In genomic region chr6:52182030-52182429, GRCm38 (mm10) we compare ENCODE assay signal across 25 mouse cellular contexts. TPM values are rescaled to one million over a fixed set of nuclear protein-coding genes. Genes with fewer than 3 reads are reported as not detected.
DNase-seq lines count a peak whose midpoint lies in the region; ATAC-seq lines count a peak whose summit lies in the region.
"Had no signal": no experiment of that assay in that cellular context is flagged by ENCODE, and none has a peak within 500 bp of the region (broad histone marks: within the 10 kb centered on the region; RNA-seq: fewer than 3 reads in every experiment).

No protein-coding gene starts in this region.

- peak overlapping the region; percentile 22 for H3K4me2 ChIP-seq in intestine, embryonic 14.5 days (ENCODE audit: low read length)
- no peak overlapping the region for H3K4me2 ChIP-seq in intestine, embryonic 15.5 days (replicated peaks)
- peak overlapping the region; percentile 99 for H3K4me2 ChIP-seq in neural tube, embryonic 12.5 days (replicated peaks)
- H3K4me2 ChIP-seq in neural tube, embryonic 15.5 days = no peak overlapping the region
- H3K4me2 ChIP-seq in kidney, embryonic 14.5 days (replicated peaks; ENCODE audit: low read depth, low read length) = 0 out of 2 replicates have a peak overlapping the region, but pooled peaks have one; percentile 1
- H3K4me2 ChIP-seq in stomach, embryonic 15.5 days = 0 out of 2 replicates have a peak overlapping the region, but pooled peaks have one; percentile 2
- H3K4me2 ChIP-seq: limb, embryonic 12.5 days; liver, embryonic 12.5 days; midbrain, embryonic 11.5 days had no signal

- H3K4me3 ChIP-seq in intestine, embryonic 14.5 days (ENCODE audit: low read depth, low read length) = no peak overlapping the region
- H3K4me3 ChIP-seq in intestine, embryonic 15.5 days (replicated peaks) = no peak overlapping the region
- H3K4me3 ChIP-seq in neural tube, embryonic 12.5 days = no peak overlapping the region
- H3K4me3 ChIP-seq in neural tube, embryonic 15.5 days (replicated peaks) = no peak overlapping the region
- no peak overlapping the region for H3K4me3 ChIP-seq in kidney, embryonic 14.5 days (ENCODE audit: low read length)
- H3K4me3 ChIP-seq in stomach, embryonic 15.5 days (replicated peaks) = no peak overlapping the region
- H3K4me3 ChIP-seq: forebrain, embryonic 10.5 days; heart, adult 2 months; limb, embryonic 12.5 days; liver, embryonic 12.5 days had no signal

- DNase-seq in intestine, embryonic 14.5 days (ENCODE audit: low spot score) = no peak
- no peak for DNase-seq in layer of hippocampus, adult 18-20 months (ENCODE audit: low spot score in 2 of 2)
- DNase-seq in thymus, postnatal 10 days (ENCODE audit: low spot score in 2 of 2) = no peak
- DNase-seq: adrenal gland, postnatal 36 days; cerebellum, adult 18-20 months; cerebellum, postnatal 25 days; gastrocnemius, postnatal 14 days; heart, adult 2 months; heart, postnatal 4 days; right cerebral cortex, postnatal 14 days; spleen, adult 18-20 months had no signal

- no peak overlapping the region for H3K9ac ChIP-seq in intestine, embryonic 14.5 days (ENCODE audit: low read length)
- H3K9ac ChIP-seq in intestine, embryonic 15.5 days = no peak overlapping the region
- H3K9ac ChIP-seq in neural tube, embryonic 12.5 days = 0 out of 2 replicates have a peak overlapping the region, but pooled peaks have one; percentile 4
- no peak overlapping the region for H3K9ac ChIP-seq in neural tube, embryonic 15.5 days (replicated peaks)
- H3K9ac ChIP-seq in kidney, embryonic 14.5 days (ENCODE audit: low read depth, low read length) = no peak overlapping the region
- H3K9ac ChIP-seq in stomach, embryonic 15.5 days = no peak overlapping the region
- H3K9ac ChIP-seq: limb, embryonic 12.5 days; liver, embryonic 12.5 days had no signal

- H3K36me3 ChIP-seq in intestine, embryonic 14.5 days (ENCODE audit: control insufficient read depth, insufficient read depth, low read length) = peaks cover 12% of the 10 kb centered on the region; the same call in 1 of the 2 replicates
- H3K36me3 ChIP-seq in intestine, embryonic 15.5 days = no peaks in the 10 kb centered on the region
- H3K36me3 ChIP-seq in neural tube, embryonic 12.5 days = peaks cover 14% of the 10 kb centered on the region
- H3K36me3 ChIP-seq in neural tube, embryonic 15.5 days = peaks cover 3% of the 10 kb centered on the region; the same call in 1 of the 2 replicates
- H3K36me3 ChIP-seq in kidney, embryonic 14.5 days (ENCODE audit: control insufficient read depth, insufficient read depth, low read length) = peaks cover 23% of the 10 kb centered on the region; the same call in 1 of the 2 replicates
- H3K36me3 ChIP-seq in stomach, embryonic 15.5 days = no peaks in the 10 kb centered on the region
- H3K36me3 ChIP-seq: forebrain, embryonic 10.5 days; liver, embryonic 12.5 days had no signal

- H3K27me3 ChIP-seq in intestine, embryonic 14.5 days (replicated peaks; ENCODE audit: control insufficient read depth, insufficient read depth, low read length) = no peaks in the 10 kb centered on the region
- no peaks in the 10 kb centered on the region for H3K27me3 ChIP-seq in intestine, embryonic 15.5 days (replicated peaks)
- no peaks in the 10 kb centered on the region for H3K27me3 ChIP-seq in neural tube, embryonic 12.5 days (replicated peaks)
- H3K27me3 ChIP-seq in neural tube, embryonic 15.5 days (replicated peaks) = no peaks in the 10 kb centered on the region
- H3K27me3 ChIP-seq in kidney, embryonic 14.5 days (ENCODE audit: control insufficient read depth, insufficient read depth, low read length) = no peaks in the 10 kb centered on the region
- peaks cover 2% of the 10 kb centered on the region; the same call in 1 of the 2 replicates for H3K27me3 ChIP-seq in stomach, embryonic 15.5 days (replicated peaks)
- H3K27me3 ChIP-seq: CH12.LX had no signal

- WGBS in intestine, embryonic 14.5 days = 48% methylated on average over 2 of the region's 2 CpGs
- 38% methylated on average over 2 of the region's 2 CpGs for WGBS in intestine, embryonic 15.5 days
- 16% methylated on average over 2 of the region's 2 CpGs for WGBS in neural tube, embryonic 12.5 days
- 34% methylated on average over 2 of the region's 2 CpGs for WGBS in neural tube, embryonic 15.5 days
- 38% methylated on average over 2 of the region's 2 CpGs for WGBS in kidney, embryonic 14.5 days
- 45% methylated on average over 2 of the region's 2 CpGs for WGBS in stomach, embryonic 15.5 days

- H3K4me1 ChIP-seq in intestine, embryonic 14.5 days (replicated peaks; ENCODE audit: control insufficient read depth, insufficient read depth, low read length) = peaks cover 63% of the 10 kb centered on the region
- peaks cover 42% of the 10 kb centered on the region for H3K4me1 ChIP-seq in intestine, embryonic 15.5 days (replicated peaks)
- peaks cover 98% of the 10 kb centered on the region for H3K4me1 ChIP-seq in neural tube, embryonic 12.5 days
- H3K4me1 ChIP-seq in neural tube, embryonic 15.5 days = peaks cover 87% of the 10 kb centered on the region
- H3K4me1 ChIP-seq in kidney, embryonic 14.5 days (ENCODE audit: control insufficient read depth, insufficient read depth, low read length) = peaks cover 78% of the 10 kb centered on the region
- peaks cover 49% of the 10 kb centered on the region for H3K4me1 ChIP-seq in stomach, embryonic 15.5 days
- H3K4me1 ChIP-seq: forebrain, embryonic 10.5 days had no signal

- ATAC-seq in intestine, embryonic 14.5 days (replicated peaks; ENCODE audit: low FRiP score, low TSS enrichment, low read depth) = no peak
- no peak for ATAC-seq in intestine, embryonic 15.5 days
- ATAC-seq in neural tube, embryonic 12.5 days (ENCODE audit: low FRiP score, low read depth) = no peak
- no peak for ATAC-seq in neural tube, embryonic 15.5 days (ENCODE audit: low FRiP score)
- ATAC-seq in kidney, embryonic 14.5 days (ENCODE audit: low FRiP score, low TSS enrichment) = no peak
- no peak for ATAC-seq in stomach, embryonic 15.5 days (ENCODE audit: insufficient read depth, low FRiP score, low read depth)
- ATAC-seq: liver, embryonic 12.5 days had no signal

- no peak overlapping the region for H3K27ac ChIP-seq in intestine, embryonic 14.5 days (ENCODE audit: low read depth)
- H3K27ac ChIP-seq in intestine, embryonic 15.5 days = no peak overlapping the region
- H3K27ac ChIP-seq in neural tube, embryonic 12.5 days = no peak overlapping the region
- H3K27ac ChIP-seq in neural tube, embryonic 15.5 days (replicated peaks) = no peak overlapping the region; the same call in 1 of the 2 replicates
- peak overlapping the region; percentile 94; the same call in 1 of the 2 replicates for H3K27ac ChIP-seq in kidney, embryonic 14.5 days (ENCODE audit: low read depth, low read length)
- H3K27ac ChIP-seq in stomach, embryonic 15.5 days = no peak overlapping the region
- H3K27ac ChIP-seq: forebrain, embryonic 10.5 days; heart, adult 2 months; limb, embryonic 12.5 days; liver, embryonic 12.5 days had no signal

- H3K9me3 ChIP-seq in intestine, embryonic 14.5 days (ENCODE audit: control insufficient read depth, low read length) = no peaks in the 10 kb centered on the region
- H3K9me3 ChIP-seq in intestine, embryonic 15.5 days = no peaks in the 10 kb centered on the region
- no peaks in the 10 kb centered on the region for H3K9me3 ChIP-seq in neural tube, embryonic 12.5 days
- H3K9me3 ChIP-seq in neural tube, embryonic 15.5 days (replicated peaks) = no peaks in the 10 kb centered on the region
- H3K9me3 ChIP-seq in kidney, embryonic 14.5 days (ENCODE audit: control insufficient read depth, low read length) = no peaks in the 10 kb centered on the region
- H3K9me3 ChIP-seq in stomach, embryonic 15.5 days = no peaks in the 10 kb centered on the region
- H3K9me3 ChIP-seq: forebrain, embryonic 10.5 days; limb, embryonic 12.5 days; liver, embryonic 12.5 days had no signal

RNA-seq across cellular contexts. Expression of gene 5730596B20Rik, which starts 4.7 kb away (rescaled TPM):
- 2.5 and 2.8 TPM in 2 replicates for polyA plus RNA-seq in intestine, embryonic 14.5 days (2014; fragmentation: Nextera tagmentation; extraction: Ambion mirVana)
- polyA plus RNA-seq in intestine, embryonic 15.5 days (2015; fragmentation: Nextera tagmentation; extraction: Ambion mirVana) = 1.9 and 2.0 TPM in 2 replicates
- polyA plus RNA-seq in neural tube, embryonic 12.5 days (2016; fragmentation: Nextera tagmentation; extraction: Ambion mirVana) = 6.4 and 7.0 TPM in 2 replicates
- polyA plus RNA-seq in neural tube, embryonic 15.5 days (2015; fragmentation: Nextera tagmentation; extraction: Ambion mirVana) = 1.4 and 3.0 TPM in 2 replicates
- 2.7 and 2.9 TPM in 2 replicates for polyA plus RNA-seq in kidney, embryonic 14.5 days (2014; fragmentation: Nextera tagmentation; extraction: Ambion mirVana)
- 2.6 and 3.1 TPM in 2 replicates for polyA plus RNA-seq in stomach, embryonic 15.5 days (2015; fragmentation: Nextera tagmentation; extraction: Ambion mirVana)
- not detected for total RNA-seq in layer of hippocampus, adult 18-20 months (2021)
- total RNA-seq: CH12.LX; heart, adult 2 months; layer of hippocampus, postnatal 14 days; MEL had no signal
- polyA plus RNA-seq: forebrain, embryonic 10.5 days; frontal cortex, adult 2 months; heart, adult 2 months; heart, embryonic 14.5 days; midbrain, embryonic 11.5 days had no signal

RNA-seq across cellular contexts. Expression of gene Hoxa4, which starts 9.5 kb away (rescaled TPM):
- 7.5 and 7.7 TPM in 2 replicates for polyA plus RNA-seq in intestine, embryonic 14.5 days (2014; fragmentation: Nextera tagmentation; extraction: Ambion mirVana)
- 3.7 and 4.5 TPM in 2 replicates for polyA plus RNA-seq in intestine, embryonic 15.5 days (2015; fragmentation: Nextera tagmentation; extraction: Ambion mirVana)
- polyA plus RNA-seq in neural tube, embryonic 12.5 days (2016; fragmentation: Nextera tagmentation; extraction: Ambion mirVana) = 7.1 and 9.7 TPM in 2 replicates
- polyA plus RNA-seq in neural tube, embryonic 15.5 days (2015; fragmentation: Nextera tagmentation; extraction: Ambion mirVana) = 2.3 and 5.7 TPM in 2 replicates
- 3.1 and 3.6 TPM in 2 replicates for polyA plus RNA-seq in kidney, embryonic 14.5 days (2014; fragmentation: Nextera tagmentation; extraction: Ambion mirVana)
- polyA plus RNA-seq in stomach, embryonic 15.5 days (2015; fragmentation: Nextera tagmentation; extraction: Ambion mirVana) = 4.4 and 5.3 TPM in 2 replicates
- not detected for total RNA-seq in layer of hippocampus, adult 18-20 months (2021)
- total RNA-seq: CH12.LX; layer of hippocampus, postnatal 14 days; MEL had no signal
- polyA plus RNA-seq: forebrain, embryonic 10.5 days; frontal cortex, adult 2 months; midbrain, embryonic 11.5 days had no signal

RNA-seq across cellular contexts. Expression of gene Hoxa2, which starts 17.4 kb away (rescaled TPM):
- polyA plus RNA-seq in intestine, embryonic 14.5 days (2014; fragmentation: Nextera tagmentation; extraction: Ambion mirVana) = 10.1 and 10.8 TPM in 2 replicates
- polyA plus RNA-seq in intestine, embryonic 15.5 days (2015; fragmentation: Nextera tagmentation; extraction: Ambion mirVana) = 7.4 and 8.6 TPM in 2 replicates
- 25.6 and 34.2 TPM in 2 replicates for polyA plus RNA-seq in neural tube, embryonic 12.5 days (2016; fragmentation: Nextera tagmentation; extraction: Ambion mirVana)
- 7.2 and 12.0 TPM in 2 replicates for polyA plus RNA-seq in neural tube, embryonic 15.5 days (2015; fragmentation: Nextera tagmentation; extraction: Ambion mirVana)
- polyA plus RNA-seq in kidney, embryonic 14.5 days (2014; fragmentation: Nextera tagmentation; extraction: Ambion mirVana) = 4.7 and 5.5 TPM in 2 replicates
- polyA plus RNA-seq in stomach, embryonic 15.5 days (2015; fragmentation: Nextera tagmentation; extraction: Ambion mirVana) = 8.8 and 12.2 TPM in 2 replicates
- total RNA-seq in layer of hippocampus, adult 18-20 months (2021) = not detected
- total RNA-seq: CH12.LX; layer of hippocampus, postnatal 14 days; MEL had no signal
- polyA plus RNA-seq: forebrain, embryonic 10.5 days; frontal cortex, adult 2 months had no signal

RNA-seq across cellular contexts. Expression of gene Hoxa5, which starts 22.4 kb away (rescaled TPM):
- 30.1 and 34.1 TPM in 2 replicates for polyA plus RNA-seq in intestine, embryonic 14.5 days (2014; fragmentation: Nextera tagmentation; extraction: Ambion mirVana)
- polyA plus RNA-seq in intestine, embryonic 15.5 days (2015; fragmentation: Nextera tagmentation; extraction: Ambion mirVana) = 22.9 and 25.1 TPM in 2 replicates
- polyA plus RNA-seq in neural tube, embryonic 12.5 days (2016; fragmentation: Nextera tagmentation; extraction: Ambion mirVana) = 72.6 and 76.1 TPM in 2 replicates
- polyA plus RNA-seq in neural tube, embryonic 15.5 days (2015; fragmentation: Nextera tagmentation; extraction: Ambion mirVana) = 26.8 and 73.9 TPM in 2 replicates
- 15.7 and 16.6 TPM in 2 replicates for polyA plus RNA-seq in kidney, embryonic 14.5 days (2014; fragmentation: Nextera tagmentation; extraction: Ambion mirVana)
- polyA plus RNA-seq in stomach, embryonic 15.5 days (2015; fragmentation: Nextera tagmentation; extraction: Ambion mirVana) = 19.8 and 20.2 TPM in 2 replicates
- not detected for total RNA-seq in layer of hippocampus, adult 18-20 months (2021)
- total RNA-seq: layer of hippocampus, postnatal 14 days; MEL had no signal
- polyA plus RNA-seq: forebrain, embryonic 10.5 days; frontal cortex, adult 2 months; midbrain, embryonic 11.5 days had no signal

RNA-seq across cellular contexts. Expression of gene Hoxa1, which starts 23.9 kb away (rescaled TPM):
- polyA plus RNA-seq in intestine, embryonic 14.5 days (2014; fragmentation: Nextera tagmentation; extraction: Ambion mirVana) = 1.2 and 1.4 TPM in 2 replicates
- 0.86 and 1.2 TPM in 2 replicates for polyA plus RNA-seq in intestine, embryonic 15.5 days (2015; fragmentation: Nextera tagmentation; extraction: Ambion mirVana)
- polyA plus RNA-seq in neural tube, embryonic 12.5 days (2016; fragmentation: Nextera tagmentation; extraction: Ambion mirVana) = 4.7 and 5.0 TPM in 2 replicates
- 1.1 and 1.3 TPM in 2 replicates for polyA plus RNA-seq in neural tube, embryonic 15.5 days (2015; fragmentation: Nextera tagmentation; extraction: Ambion mirVana)
- polyA plus RNA-seq in kidney, embryonic 14.5 days (2014; fragmentation: Nextera tagmentation; extraction: Ambion mirVana) = 0.64 and 1.0 TPM in 2 replicates
- polyA plus RNA-seq in stomach, embryonic 15.5 days (2015; fragmentation: Nextera tagmentation; extraction: Ambion mirVana) = 1.3 and 2.2 TPM in 2 replicates
- total RNA-seq in layer of hippocampus, adult 18-20 months (2021) = not detected
- total RNA-seq: layer of hippocampus, postnatal 14 days; MEL had no signal
- polyA plus RNA-seq: forebrain, embryonic 10.5 days had no signal

Comparison
In these comparisons a context has a peak if more than half of its experiments do, and no peak if none do; other contexts are left out.
1. H3K4me2 ChIP-seq: peak in intestine, embryonic 14.5 days (single experiment), neural tube, embryonic 12.5 days (single experiment), kidney, embryonic 14.5 days (single experiment) and stomach, embryonic 15.5 days (single experiment); none in intestine, embryonic 15.5 days (single experiment) and neural tube, embryonic 15.5 days (single experiment).